ENCODE assay signal across 20 mouse cellular contexts in genomic region chr2:164558426-164558825, GRCm38 (mm10). TPM values are rescaled to one million over a fixed set of nuclear protein-coding genes. Genes with fewer than 3 reads are reported as not detected.
DNase-seq lines count a peak whose midpoint lies in the region; ATAC-seq and TF ChIP-seq lines count a peak whose summit lies in the region.
"Had no signal": no experiment of that assay in that cellular context is flagged by ENCODE, and none has a peak within 500 bp of the region (broad histone marks: within the 10 kb centered on the region; RNA-seq: fewer than 3 reads in every experiment).

No protein-coding gene starts in this region.

- H3K4me1 ChIP-seq in lung, postnatal 0 days (ENCODE audit: insufficient read depth, low read depth, low read length), result 0 out of 2 replicates have a peak, but pooled peaks cover 3% of the 10 kb centered on the region
- peaks cover 14% of the 10 kb centered on the region; the same call in 1 of the 2 replicates for H3K4me1 ChIP-seq in stomach, embryonic 16.5 days (ENCODE audit: control insufficient read depth, insufficient read depth, low read length)
- H3K4me1 ChIP-seq in midbrain, embryonic 15.5 days, result peaks cover 13% of the 10 kb centered on the region
- H3K4me1 ChIP-seq: liver, embryonic 13.5 days had no signal

- intact Hi-C loops in heart, postnatal 36 days (cut with DNase I), result no loop called here

- H3K9ac ChIP-seq in lung, postnatal 0 days (replicated peaks; ENCODE audit: low read depth), result no peak overlapping the region
- H3K9ac ChIP-seq in stomach, embryonic 16.5 days (ENCODE audit: low read length), result no peak overlapping the region
- no peak overlapping the region for H3K9ac ChIP-seq in midbrain, embryonic 15.5 days
- H3K9ac ChIP-seq: liver, embryonic 13.5 days had no signal

- peak overlapping the region; percentile 72 for H3K27ac ChIP-seq in lung, postnatal 0 days (ENCODE audit: low read length)
- H3K27ac ChIP-seq in stomach, embryonic 16.5 days (ENCODE audit: low read length), result peak overlapping the region; percentile 81
- no peak overlapping the region for H3K27ac ChIP-seq in midbrain, embryonic 15.5 days
- H3K27ac ChIP-seq: kidney, postnatal 0 days; liver, embryonic 13.5 days had no signal

- H3K4me2 ChIP-seq in lung, postnatal 0 days (replicated peaks; ENCODE audit: low read depth, low read length), result no peak overlapping the region
- H3K4me2 ChIP-seq in stomach, embryonic 16.5 days (ENCODE audit: low read depth, low read length), result 0 out of 2 replicates have a peak overlapping the region, but pooled peaks have one; percentile 0
- H3K4me2 ChIP-seq in midbrain, embryonic 15.5 days, result no peak overlapping the region
- H3K4me2 ChIP-seq: liver, embryonic 13.5 days had no signal

- H3K36me3 ChIP-seq in lung, postnatal 0 days (ENCODE audit: insufficient read depth, low read length), result no peaks in the 10 kb centered on the region
- no peaks in the 10 kb centered on the region for H3K36me3 ChIP-seq in stomach, embryonic 16.5 days (ENCODE audit: control insufficient read depth, insufficient read depth, low read length)
- H3K36me3 ChIP-seq in midbrain, embryonic 15.5 days (replicated peaks), result no peaks in the 10 kb centered on the region
- H3K36me3 ChIP-seq: liver, embryonic 13.5 days had no signal

- TF ChIP-seq CTCF in lung, postnatal 0 days (IDR thresholded peaks at IDR 0.05), result no peak

- peak; percentile 61 for DNase-seq in lung, postnatal 0 days (ENCODE audit: low spot score)
- no peak for DNase-seq in lung, postnatal 25 days (ENCODE audit: low spot score)
- peak; percentile 16 to 27 for DNase-seq in frontal cortex, postnatal 14 days (ENCODE audit: low spot score in 2 of 2)
- peak; percentile 20 to 31 for DNase-seq in left cerebral cortex, adult 18-20 months (ENCODE audit: low spot score in 2 of 2)
- DNase-seq in heart, postnatal 36 days, result no peak
- DNase-seq: cerebellum, adult 8-10 months; liver, embryonic 13.5 days; thymus, adult 18-20 months had no signal

- H3K9me3 ChIP-seq in lung, postnatal 0 days (ENCODE audit: low read length), result no peaks in the 10 kb centered on the region
- no peaks in the 10 kb centered on the region for H3K9me3 ChIP-seq in stomach, embryonic 16.5 days (replicated peaks; ENCODE audit: control insufficient read depth, low read length)
- H3K9me3 ChIP-seq in midbrain, embryonic 15.5 days, result no peaks in the 10 kb centered on the region
- H3K9me3 ChIP-seq: liver, embryonic 13.5 days had no signal

- no peak overlapping the region for H3K4me3 ChIP-seq in lung, postnatal 0 days (ENCODE audit: low read depth, low read length)
- no peak overlapping the region for H3K4me3 ChIP-seq in stomach, embryonic 16.5 days (replicated peaks; ENCODE audit: low read length)
- H3K4me3 ChIP-seq in midbrain, embryonic 15.5 days, result no peak overlapping the region
- H3K4me3 ChIP-seq: liver, embryonic 13.5 days had no signal

- WGBS in lung, postnatal 0 days, result 40% methylated on average over 8 of the region's 8 CpGs
- WGBS in stomach, embryonic 16.5 days, result 66% methylated on average over 8 of the region's 8 CpGs
- 86% methylated on average over 8 of the region's 8 CpGs for WGBS in midbrain, embryonic 15.5 days

- TF ChIP-seq EP300 in lung, postnatal 0 days (IDR thresholded peaks at IDR 0.05), result no peak

- ATAC-seq in lung, postnatal 0 days, result no peak
- ATAC-seq in stomach, embryonic 16.5 days (ENCODE audit: insufficient read depth, low FRiP score), result no peak
- ATAC-seq in midbrain, embryonic 15.5 days (replicated peaks), result no peak
- ATAC-seq: forebrain, embryonic 16.5 days had no signal

- H3K27me3 ChIP-seq in lung, postnatal 0 days (replicated peaks; ENCODE audit: insufficient read depth, low read length), result no peaks in the 10 kb centered on the region
- no peaks in the 10 kb centered on the region for H3K27me3 ChIP-seq in stomach, embryonic 16.5 days (ENCODE audit: control insufficient read depth, insufficient read depth, low read length)
- H3K27me3 ChIP-seq in midbrain, embryonic 15.5 days (replicated peaks), result peaks cover 16% of the 10 kb centered on the region

RNA-seq across cellular contexts. Expression of gene Wfdc2, which starts 3.8 kb away (rescaled TPM):
- polyA plus RNA-seq in lung, postnatal 0 days (2015; fragmentation: Nextera tagmentation; extraction: Ambion mirVana), result 1,345 and 1,354 TPM in 2 replicates
- total RNA-seq in left cerebral cortex, adult 18-20 months (2021), result under 1 TPM in 1 of 2 experiments, not detected in 1; 0.59 TPM
- polyA plus RNA-seq in stomach, embryonic 16.5 days (2015; fragmentation: Nextera tagmentation; extraction: Ambion mirVana), result 155 and 197 TPM in 2 replicates
- 2.6 and 3.2 TPM in 2 replicates for polyA plus RNA-seq in midbrain, embryonic 15.5 days (2015; fragmentation: Nextera tagmentation; extraction: Ambion mirVana)
- total RNA-seq in heart, postnatal 36 days (2021), result 1 to 10 TPM; 1.0 to 1.2 TPM
- total RNA-seq: left cerebral cortex, postnatal 36 days; megakaryocyte-erythroid progenitor cell, adult 5-6 weeks; neutrophil, adult 5-6 weeks had no signal

RNA-seq across cellular contexts. Expression of gene Spint3, which starts 14.8 kb away (rescaled TPM):
- polyA plus RNA-seq in lung, postnatal 0 days (2015; fragmentation: Nextera tagmentation; extraction: Ambion mirVana), result not detected in 2 replicates
- not detected for total RNA-seq in left cerebral cortex, adult 18-20 months (2021)
- not detected in 2 replicates for polyA plus RNA-seq in stomach, embryonic 16.5 days (2015; fragmentation: Nextera tagmentation; extraction: Ambion mirVana)
- not detected in 2 replicates for polyA plus RNA-seq in midbrain, embryonic 15.5 days (2015; fragmentation: Nextera tagmentation; extraction: Ambion mirVana)
- not detected for total RNA-seq in heart, postnatal 36 days (2021)
- total RNA-seq: left cerebral cortex, postnatal 36 days; megakaryocyte-erythroid progenitor cell, adult 5-6 weeks; neutrophil, adult 5-6 weeks had no signal
- polyA plus RNA-seq: brain, embryonic 14.5 days; forebrain, embryonic 16.5 days; heart, embryonic 14.5 days; hindbrain, embryonic 11.5 days; intestine, embryonic 14.5 days; kidney, postnatal 0 days; liver, embryonic 13.5 days; small intestine, adult 2 months had no signal

RNA-seq across cellular contexts. Expression of gene Wfdc6a, which starts 26.8 kb away (rescaled TPM):
- polyA plus RNA-seq in lung, postnatal 0 days (2015; fragmentation: Nextera tagmentation; extraction: Ambion mirVana), result 0.93 and 1.0 TPM in 2 replicates
- not detected for total RNA-seq in left cerebral cortex, adult 18-20 months (2021)
- 1.3 and 2.2 TPM in 2 replicates for polyA plus RNA-seq in stomach, embryonic 16.5 days (2015; fragmentation: Nextera tagmentation; extraction: Ambion mirVana)
- polyA plus RNA-seq in midbrain, embryonic 15.5 days (2015; fragmentation: Nextera tagmentation; extraction: Ambion mirVana), result not detected in 2 replicates
- total RNA-seq in heart, postnatal 36 days (2021), result under 1 TPM in 1 of 2 experiments, not detected in 1; 0.53 TPM
- total RNA-seq: left cerebral cortex, postnatal 36 days; megakaryocyte-erythroid progenitor cell, adult 5-6 weeks; neutrophil, adult 5-6 weeks had no signal
- polyA plus RNA-seq: brain, embryonic 14.5 days; forebrain, embryonic 16.5 days; hindbrain, embryonic 11.5 days; kidney, postnatal 0 days; small intestine, adult 2 months had no signal

RNA-seq across cellular contexts. Expression of gene Eppin, which starts 35.0 kb away (rescaled TPM):
- polyA plus RNA-seq in lung, postnatal 0 days (2015; fragmentation: Nextera tagmentation; extraction: Ambion mirVana), result not detected in 2 replicates
- not detected for total RNA-seq in left cerebral cortex, adult 18-20 months (2021)
- polyA plus RNA-seq in stomach, embryonic 16.5 days (2015; fragmentation: Nextera tagmentation; extraction: Ambion mirVana), result not detected in 2 replicates
- not detected in 2 replicates for polyA plus RNA-seq in midbrain, embryonic 15.5 days (2015; fragmentation: Nextera tagmentation; extraction: Ambion mirVana)
- total RNA-seq in heart, postnatal 36 days (2021), result not detected
- total RNA-seq: left cerebral cortex, postnatal 36 days; megakaryocyte-erythroid progenitor cell, adult 5-6 weeks; neutrophil, adult 5-6 weeks had no signal
- polyA plus RNA-seq: brain, embryonic 14.5 days; forebrain, embryonic 16.5 days; heart, embryonic 14.5 days; hindbrain, embryonic 11.5 days; intestine, embryonic 14.5 days; liver, embryonic 13.5 days; small intestine, adult 2 months had no signal

RNA-seq across cellular contexts. Expression of gene Wfdc6b, which starts 54.9 kb away (rescaled TPM):
- 0.90 and 1.3 TPM in 2 replicates for polyA plus RNA-seq in lung, postnatal 0 days (2015; fragmentation: Nextera tagmentation; extraction: Ambion mirVana)
- total RNA-seq in left cerebral cortex, adult 18-20 months (2021), result not detected
- not detected in 2 replicates for polyA plus RNA-seq in stomach, embryonic 16.5 days (2015; fragmentation: Nextera tagmentation; extraction: Ambion mirVana)
- not detected in 2 replicates for polyA plus RNA-seq in midbrain, embryonic 15.5 days (2015; fragmentation: Nextera tagmentation; extraction: Ambion mirVana)
- not detected for total RNA-seq in heart, postnatal 36 days (2021)
- total RNA-seq: left cerebral cortex, postnatal 36 days; megakaryocyte-erythroid progenitor cell, adult 5-6 weeks; neutrophil, adult 5-6 weeks had no signal
- polyA plus RNA-seq: brain, embryonic 14.5 days; forebrain, embryonic 16.5 days; heart, embryonic 14.5 days; hindbrain, embryonic 11.5 days; intestine, embryonic 14.5 days; kidney, postnatal 0 days; liver, embryonic 13.5 days; small intestine, adult 2 months had no signal

Comparison
In these comparisons a context has a peak if more than half of its experiments do, and no peak if none do; other contexts are left out.
1. DNase-seq: peak in lung, postnatal 0 days (single experiment), frontal cortex, postnatal 14 days (2 of 2) and left cerebral cortex, adult 18-20 months (2 of 2); none in lung, postnatal 25 days (single experiment) and heart, postnatal 36 days (0 of 2).
2. RNA of gene Wfdc2, which starts 3.8 kb away (polyA plus RNA-seq): 1,345 to 1,354 TPM in lung, postnatal 0 days and 155 to 197 TPM in stomach, embryonic 16.5 days; 2.6 to 3.2 TPM in midbrain, embryonic 15.5 days; every median in the first group is over 10 times any median in the second.